Mouse (Mus musculus) gastrocnemius, adult 2 months (tissue): ENCODE measurements around the gene Prkag1. TPM values are rescaled to one million over a fixed set of nuclear protein-coding genes. Genes with fewer than 3 reads are reported as not detected.
A peak's percentile ranks its signal among the peaks of the same experiment; 100 is the strongest.

Experiments used
- DNase-seq: peaks from one replicate; pipeline ENCODE4 v3.0.0; 2022
- H3K27ac ChIP-seq: fragments of 200-600 bp; 2 replicates; pipeline ENCODE4 v1.8.1; 2022; ENCODE audit warnings: mild to moderate bottlenecking
- H3K4me3 ChIP-seq: fragments of 200-600 bp; 2 replicates; pipeline ENCODE4 v1.8.1; 2022; ENCODE audit warnings: mild to moderate bottlenecking, moderate library complexity
- CTCF ChIP-seq: fragments of 200-600 bp; IDR thresholded peaks from 2 replicates; pipeline ENCODE4 v1.8.1; 2022; ENCODE audit warnings: antibody characterized with exemption, mild to moderate bottlenecking, moderate library complexity
- intact Hi-C: fragments of 180-260 bp; cut with DNase I; formaldehyde crosslinking; loops from one replicate; pipeline ENCODE4 v1.15.1; 2025
- total RNA-seq, 2 experiments: library from RNA; stranded (reverse); gene quantifications; 2 replicates each; pipeline ENCODE4 v1.2.3; 2021

Gene Prkag1
- total RNA-seq, 2 experiments from 2014 or later: 49.0 to 59.5 TPM

DNA sequence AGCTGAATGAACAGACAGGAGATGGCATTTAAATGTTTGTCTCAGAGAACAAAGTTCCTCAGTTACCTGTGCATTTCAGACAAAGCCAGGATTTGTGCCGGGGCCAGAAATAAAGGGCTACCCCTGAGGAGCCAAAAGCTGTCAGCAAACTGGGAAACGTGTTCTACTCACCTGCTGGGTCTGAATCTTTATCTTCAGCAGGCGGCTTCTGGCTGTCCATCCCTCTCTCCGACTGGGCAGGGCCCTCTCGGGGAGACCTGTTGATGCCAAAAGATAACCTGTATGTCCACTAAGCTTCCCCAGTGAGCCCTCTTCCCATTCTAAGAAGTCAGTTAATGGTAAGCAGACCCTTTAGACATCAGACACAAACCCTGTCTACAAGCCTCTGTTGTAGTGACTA is 35.2 kb upstream of the Prkag1 start:
- peak; percentile 15 for DNase-seq
- Histone ChIP-seq H3K4me3 (no peak overlapping the region), H3K27ac (no peak overlapping the region)
- intact Hi-C loops: loop anchor here (5.0 kb wide), 1 partner anchor 34 kb away; the partner anchor contains the start of gene Prkag1
- no peak for TF ChIP-seq CTCF

DNA sequence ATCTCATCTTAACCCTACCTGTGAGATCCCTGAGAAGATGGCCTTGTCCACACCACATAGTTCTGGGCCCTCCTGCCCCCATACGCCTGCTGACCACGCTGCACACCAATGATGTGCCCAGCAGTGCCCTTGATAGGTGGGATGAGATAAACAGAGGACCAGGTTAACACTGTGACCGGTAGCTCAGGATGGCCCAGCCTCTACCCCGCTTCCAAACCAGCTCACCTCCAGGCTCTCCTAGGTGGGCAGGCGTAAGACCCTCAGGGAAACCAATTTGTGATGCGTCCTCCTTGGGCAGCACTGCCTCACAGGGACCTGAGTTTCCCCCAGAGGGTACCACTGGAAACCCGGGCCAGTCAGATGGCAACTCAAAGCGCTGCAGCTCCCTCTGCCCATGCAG is 34.5 kb upstream of the Prkag1 start:
- DNase-seq: peak; percentile 12
- no peak overlapping the region for H3K4me3 ChIP-seq
- intact Hi-C loops: loop anchor here (5.0 kb wide), 1 partner anchor 33 kb away; the partner anchor contains the start of gene Prkag1
- no peak overlapping the region for H3K27ac ChIP-seq
- TF ChIP-seq CTCF: no peak

- no peak overlapping the region for H3K27ac ChIP-seq
- no peak overlapping the region for H3K4me3 ChIP-seq
- no peak for TF ChIP-seq CTCF
- no peak for DNase-seq
- intact Hi-C loops: loop anchor here (5.0 kb wide), 1 partner anchor 33 kb away; the partner anchor contains the start of gene Prkag1
These were observed 33.6 kb upstream of the Prkag1 start for GRCm38 (mm10) chr15:98864951-98865350.

DNA sequence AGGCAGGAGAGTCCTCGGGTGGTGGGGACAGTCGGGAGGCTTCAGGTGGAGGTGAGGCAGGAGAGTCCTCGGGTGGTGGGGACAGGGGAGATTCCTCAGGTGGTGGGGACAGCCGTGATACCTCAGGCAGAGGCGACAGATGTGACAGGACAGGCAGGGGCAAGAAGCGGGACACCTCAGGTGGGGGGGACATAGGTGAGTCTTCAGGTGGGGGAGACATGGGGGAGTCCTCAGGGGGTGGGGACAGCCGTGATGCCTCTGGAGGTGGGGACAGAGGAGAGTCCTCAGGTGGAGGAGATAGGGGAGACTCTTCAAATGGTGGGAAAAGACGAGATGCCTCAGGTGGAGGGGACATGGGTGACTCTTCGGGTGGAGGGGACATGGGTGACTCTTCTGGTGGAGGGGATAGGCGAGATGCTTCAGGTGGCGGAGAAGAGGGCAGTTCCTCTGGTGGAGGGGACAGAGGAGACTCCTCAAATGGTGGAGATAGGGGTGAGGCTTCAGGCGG is 32.2 kb upstream of the Prkag1 start:
- H3K4me3 ChIP-seq: no peak overlapping the region
- H3K27ac ChIP-seq: no peak overlapping the region
- no peak for DNase-seq
- TF ChIP-seq CTCF: no peak
- intact Hi-C loops: no loop called here

- intact Hi-C loops: no loop called here
These were observed 30.5 kb upstream of the Prkag1 start for GRCm38 (mm10) chr15:98861701-98862410.

DNA sequence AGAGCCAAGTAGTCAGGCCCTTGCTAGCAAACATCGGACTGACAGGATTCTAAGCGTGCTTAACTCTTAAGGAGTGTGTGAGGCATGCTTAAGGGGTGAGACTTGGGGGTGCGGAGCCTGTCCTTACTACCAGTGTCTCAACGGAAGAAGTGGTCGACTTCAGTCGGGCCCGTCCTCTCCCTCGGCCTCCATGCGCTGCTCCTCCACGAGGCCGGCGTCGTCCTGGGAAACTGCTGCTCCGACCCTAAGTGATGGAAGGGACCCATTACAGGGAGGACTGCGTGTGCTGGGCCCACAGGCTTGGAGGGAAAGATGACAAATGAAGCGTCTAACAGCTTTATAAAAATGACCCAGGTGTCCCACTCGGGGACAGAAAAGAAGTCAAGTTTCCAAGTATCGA is 29.6 kb upstream of the Prkag1 start:
- Histone ChIP-seq H3K4me3 (no peak overlapping the region), H3K27ac (no peak overlapping the region)
- no peak for TF ChIP-seq CTCF
- intact Hi-C loops: no loop called here
- DNase-seq: no peak

More at GRCm38 (mm10) chr15:98861701-98862410, 30.5 kb upstream of the Prkag1 start:
- no peak for DNase-seq
- Histone ChIP-seq H3K27ac (no peak overlapping the region), H3K4me3 (no peak overlapping the region)
- TF ChIP-seq CTCF: no peak

GRCm38 (mm10) chr15:98859319-98860043 is 28.2 kb upstream of the Prkag1 start:
- DNase-seq: no peak
- no peak for TF ChIP-seq CTCF
- H3K4me3 ChIP-seq: no peak overlapping the region
- H3K27ac ChIP-seq: no peak overlapping the region
- intact Hi-C loops: no loop called here

DNA sequence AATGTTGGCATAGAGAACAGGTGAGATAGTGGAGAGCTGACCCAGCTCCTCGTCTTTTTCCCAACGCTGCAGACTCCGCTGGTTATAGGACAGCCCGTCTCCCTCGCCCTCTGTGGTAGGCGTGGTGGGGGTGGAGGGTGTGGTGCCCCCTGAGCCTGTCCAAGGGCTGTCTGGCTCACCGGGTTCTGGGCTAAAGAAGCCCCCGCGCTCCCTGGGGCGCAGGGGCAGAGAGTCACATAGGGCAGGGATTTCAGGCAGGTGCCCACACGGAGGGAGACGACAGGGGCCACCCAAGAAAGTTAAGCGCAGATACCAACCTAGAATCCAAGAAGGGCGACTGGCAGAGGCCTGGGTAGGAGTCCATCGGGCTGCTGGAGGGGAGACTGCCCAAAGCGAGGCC is 22.9 kb upstream of the Prkag1 start:
- no peak for TF ChIP-seq CTCF
- Histone ChIP-seq H3K4me3 (no peak overlapping the region), H3K27ac (no peak overlapping the region)
- intact Hi-C loops: no loop called here
- DNase-seq: no peak

GRCm38 (mm10) chr15:98853161-98853937 is 22.0 kb upstream of the Prkag1 start:
- intact Hi-C loops: no loop called here
- TF ChIP-seq CTCF: no peak
- H3K27ac ChIP-seq: no peak overlapping the region
- H3K4me3 ChIP-seq: no peak overlapping the region
- peak; percentile 25 for DNase-seq

DNA sequence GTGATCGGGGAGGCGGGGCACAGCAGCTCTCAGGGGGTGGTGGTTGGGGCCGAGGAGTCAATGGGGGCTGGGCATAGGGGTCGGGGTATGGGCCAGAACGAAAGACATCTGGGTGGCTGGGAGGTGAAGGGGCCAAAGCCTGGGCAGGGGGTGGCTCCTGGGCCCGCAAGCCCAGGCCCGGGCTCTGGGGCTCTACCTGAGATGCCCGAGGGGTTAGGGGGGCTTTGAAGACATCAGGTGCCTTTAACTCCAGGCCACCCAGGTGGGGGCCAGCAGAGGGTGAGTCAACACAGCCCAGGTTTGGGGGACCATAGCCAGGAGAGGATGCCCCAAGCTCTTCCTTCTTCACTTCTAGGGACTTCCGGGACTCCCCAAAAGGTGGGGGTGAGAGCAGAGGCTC is 21.4 kb upstream of the Prkag1 start:
- no peak overlapping the region for H3K4me3 ChIP-seq
- no peak for TF ChIP-seq CTCF
- peak; percentile 14 for DNase-seq
- intact Hi-C loops: no loop called here
- no peak overlapping the region for H3K27ac ChIP-seq

DNA sequence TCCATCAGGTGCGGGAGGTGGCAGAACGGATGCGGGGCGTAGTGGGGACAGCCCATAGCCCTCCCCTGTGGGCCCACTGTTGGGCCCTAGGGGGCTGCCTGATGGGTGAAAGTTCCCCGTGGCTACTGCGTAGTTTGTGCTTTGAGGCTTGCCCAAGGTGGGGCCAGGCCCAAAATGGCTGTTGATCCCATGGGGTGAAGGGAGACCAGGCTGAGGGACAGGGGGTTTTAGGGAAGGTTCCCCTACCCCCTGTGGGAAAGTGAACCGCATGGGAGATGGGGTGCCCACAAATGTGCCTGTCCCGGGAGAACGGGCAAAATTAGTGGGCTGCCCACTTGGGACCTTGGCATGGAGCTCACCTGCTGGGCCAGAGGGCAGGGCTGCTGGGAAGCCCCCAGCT is 20.8 kb upstream of the Prkag1 start:
- intact Hi-C loops: no loop called here
- H3K27ac ChIP-seq: no peak overlapping the region
- DNase-seq: peak; percentile 26

DNA sequence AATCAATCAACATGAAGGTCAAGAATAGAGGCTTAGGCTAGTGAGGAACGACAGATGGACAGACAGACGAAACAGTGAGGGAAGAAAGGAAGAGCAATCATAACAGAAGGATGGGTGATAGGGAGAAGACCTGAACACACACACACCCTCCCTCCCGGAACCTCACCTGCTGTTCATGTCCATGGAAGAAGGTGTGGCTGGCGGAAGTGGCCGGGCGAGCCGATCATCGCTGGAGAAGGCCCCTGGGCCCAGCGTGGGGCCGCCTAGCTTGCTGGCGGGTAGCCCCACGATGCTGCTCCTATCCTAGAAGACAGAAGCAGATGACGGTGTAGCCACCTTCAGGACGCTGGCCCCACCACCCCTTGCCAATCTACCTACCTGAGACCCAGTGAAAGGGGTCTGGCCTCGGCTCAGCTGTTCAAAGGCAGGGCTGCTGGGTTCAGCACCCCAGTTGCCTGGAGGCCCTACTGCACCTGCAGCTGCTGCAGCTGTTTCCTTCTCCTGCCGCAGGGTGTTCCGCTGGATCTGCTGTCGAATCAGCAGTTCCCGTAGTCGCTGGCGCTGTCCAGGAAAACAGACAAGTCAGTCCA is 20.0 kb upstream of the Prkag1 start:
- no peak for TF ChIP-seq CTCF
- intact Hi-C loops: no loop called here
- Histone ChIP-seq H3K27ac (no peak overlapping the region), H3K4me3 (no peak overlapping the region)
- peak; percentile 24 for DNase-seq

More for the DNA sequence above, 20.8 kb upstream of the Prkag1 start:
- no peak overlapping the region for H3K4me3 ChIP-seq
- no peak for TF ChIP-seq CTCF
